Mouse (Mus musculus) intestine, postnatal 0 days (tissue): ENCODE results near the gene Ptprf. TPM values are rescaled to one million over a fixed set of nuclear protein-coding genes. Genes with fewer than 3 reads are reported as not detected.

Experiments used
- ATAC-seq: fragments of 200-750 bp; cut with Nextera tagmentation; 2 replicates; pipeline ENCODE4 v1.8.0; 2017; ENCODE audit warnings: mild to moderate bottlenecking, moderate TSS enrichment, moderate library complexity
- H3K27ac ChIP-seq: fragments of 300-500 bp; sonication (generic); 2 replicates; pipeline ENCODE4 v1.5.1; 2014; ENCODE audit warnings: mild to moderate bottlenecking, low read depth, low read length, moderate library complexity
- H3K27me3 ChIP-seq: fragments of 300-500 bp; sonication (generic); replicated peaks from 2 replicates; pipeline ENCODE4 v1.6.1; 2014; ENCODE audit warnings: low read length, mixed read lengths; ENCODE audit not compliant: control insufficient read depth, insufficient read depth
- H3K36me3 ChIP-seq: fragments of 300-500 bp; sonication (generic); 2 replicates; pipeline ENCODE4 v1.6.1; 2014; ENCODE audit warnings: mild to moderate bottlenecking, moderate library complexity; ENCODE audit not compliant: control insufficient read depth, insufficient read depth
- H3K4me1 ChIP-seq: fragments of 300-500 bp; sonication (generic); replicated peaks from 2 replicates; pipeline ENCODE4 v1.6.1; 2014; ENCODE audit warnings: antibody characterized with exemption, low read length, mixed read lengths; ENCODE audit not compliant: control insufficient read depth, insufficient read depth
- H3K4me2 ChIP-seq: fragments of 300-500 bp; sonication (generic); replicated peaks from 2 replicates; pipeline ENCODE4 v1.6.1; 2014; ENCODE audit warnings: low read depth, mild to moderate bottlenecking, moderate library complexity
- H3K4me3 ChIP-seq: fragments of 300-500 bp; sonication (generic); 2 replicates; pipeline ENCODE4 v1.5.1; 2014; ENCODE audit warnings: low read depth, low read length
- H3K9ac ChIP-seq: fragments of 300-500 bp; sonication (generic); 2 replicates; pipeline ENCODE4 v1.6.1; 2014; ENCODE audit warnings: mild to moderate bottlenecking, low read depth, low read length
- H3K9me3 ChIP-seq: fragments of 300-500 bp; sonication (generic); 2 replicates; pipeline ENCODE4 v1.6.1; 2016; ENCODE audit warnings: mixed run types; ENCODE audit not compliant: control insufficient read depth
- CTCF ChIP-seq: sonication (generic); IDR thresholded peaks from 2 replicates; pipeline ENCODE4 v1.5.1; 2016; ENCODE audit warnings: low read depth, mild to moderate bottlenecking, control low read depth, antibody characterized with exemption, moderate library complexity
- WGBS: fragments of 180-500 bp; shearing (Covaris S2); extraction: QIAGEN DNeasy Blood & Tissue Kit; methylation state at CpG from one replicate; pipeline ENCODE4 v1.1.7; 2014; 5-methylcytosine and 5-hydroxymethylcytosine counted together
- polyA plus RNA-seq: library from polyadenylated mRNA; unstranded; fragments of >200 nt; fragmentation: Nextera tagmentation; extraction: Ambion mirVana; gene quantifications from 2 replicates; pipeline ENCODE4 v1.2.1, GENCODE M21; 2015

Gene Ptprf
- polyA plus RNA-seq, 1 experiment from 2014 or later, result 32.8 TPM

DNA sequence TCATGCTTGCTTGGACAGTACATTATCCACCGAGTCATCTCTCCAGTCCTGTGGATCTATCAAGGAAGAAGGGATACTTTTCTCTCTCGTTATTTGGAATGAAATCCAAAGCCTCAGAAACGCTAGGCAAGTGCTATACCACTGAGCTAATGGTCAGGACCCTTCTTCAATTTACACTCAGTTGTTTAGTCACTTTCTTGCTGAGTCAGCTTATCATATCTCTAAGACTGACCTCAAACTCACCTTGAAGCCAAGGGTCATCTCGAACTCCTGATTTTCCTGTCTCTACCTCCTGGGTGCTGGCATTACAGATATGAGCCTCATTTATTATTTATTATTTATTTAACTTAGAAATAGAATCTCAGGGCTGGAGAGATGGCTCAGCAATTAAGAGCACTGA, 25.5 kb upstream of the Ptprf start:
- Histone ChIP-seq H3K36me3 (no peaks in the 10 kb centered on the region), H3K9me3 (no peaks in the 10 kb centered on the region), H3K4me2 (no peak overlapping the region), H3K27ac (no peak overlapping the region), H3K9ac (no peak overlapping the region), H3K27me3 (no peaks in the 10 kb centered on the region), H3K4me3 (no peak overlapping the region), H3K4me1 (no peaks in the 10 kb centered on the region; the same call in 1 of the 2 replicates)
- 86% methylated on average over 4 of the region's 4 CpGs for WGBS
- TF ChIP-seq CTCF, result no peak
- no peak for ATAC-seq

- Histone ChIP-seq H3K27me3 (no peaks in the 10 kb centered on the region), H3K4me3 (no peak overlapping the region), H3K36me3 (no peaks in the 10 kb centered on the region), H3K4me1 (no peaks in the 10 kb centered on the region; the same call in 1 of the 2 replicates), H3K27ac (no peak overlapping the region), H3K9ac (no peak overlapping the region), H3K4me2 (no peak overlapping the region), H3K9me3 (no peaks in the 10 kb centered on the region)
- 35% methylated on average over 8 of the region's 8 CpGs for WGBS
- ATAC-seq, result no peak
- TF ChIP-seq CTCF, result no peak
Measured at GRCm38 (mm10) chr4:118315286-118315685, 24.1 kb upstream of the Ptprf start.

DNA sequence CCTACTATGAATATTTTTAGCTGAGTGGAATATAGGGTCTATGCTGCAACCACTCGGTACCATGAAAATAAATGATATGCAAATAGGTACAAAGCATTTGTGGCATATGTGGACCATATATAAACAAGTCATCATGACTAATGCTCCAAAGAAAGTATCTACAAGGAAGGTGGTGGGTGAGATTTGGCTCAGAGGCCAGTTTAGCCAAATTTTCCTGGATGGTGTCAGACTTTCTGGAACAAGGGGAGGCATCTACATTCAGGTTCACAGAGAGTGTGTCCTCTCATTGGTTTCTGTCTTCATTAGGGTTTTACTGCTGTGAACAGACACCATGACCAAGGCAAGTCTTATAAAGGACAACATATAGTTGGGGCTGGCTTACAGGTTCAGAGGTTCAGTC, 19.3 kb upstream of the Ptprf start:
- no peak overlapping the region for H3K27ac ChIP-seq
- no peaks in the 10 kb centered on the region for H3K9me3 ChIP-seq
- no peaks in the 10 kb centered on the region for H3K27me3 ChIP-seq
- 97% methylated on average over 1 of the region's 1 CpGs for WGBS
- ATAC-seq, result no peak
- no peaks in the 10 kb centered on the region; the same call in 1 of the 2 replicates for H3K4me1 ChIP-seq
- H3K4me3 ChIP-seq, result no peak overlapping the region
- no peak for TF ChIP-seq CTCF
- no peaks in the 10 kb centered on the region for H3K36me3 ChIP-seq
- H3K9ac ChIP-seq, result no peak overlapping the region
- no peak overlapping the region for H3K4me2 ChIP-seq

DNA sequence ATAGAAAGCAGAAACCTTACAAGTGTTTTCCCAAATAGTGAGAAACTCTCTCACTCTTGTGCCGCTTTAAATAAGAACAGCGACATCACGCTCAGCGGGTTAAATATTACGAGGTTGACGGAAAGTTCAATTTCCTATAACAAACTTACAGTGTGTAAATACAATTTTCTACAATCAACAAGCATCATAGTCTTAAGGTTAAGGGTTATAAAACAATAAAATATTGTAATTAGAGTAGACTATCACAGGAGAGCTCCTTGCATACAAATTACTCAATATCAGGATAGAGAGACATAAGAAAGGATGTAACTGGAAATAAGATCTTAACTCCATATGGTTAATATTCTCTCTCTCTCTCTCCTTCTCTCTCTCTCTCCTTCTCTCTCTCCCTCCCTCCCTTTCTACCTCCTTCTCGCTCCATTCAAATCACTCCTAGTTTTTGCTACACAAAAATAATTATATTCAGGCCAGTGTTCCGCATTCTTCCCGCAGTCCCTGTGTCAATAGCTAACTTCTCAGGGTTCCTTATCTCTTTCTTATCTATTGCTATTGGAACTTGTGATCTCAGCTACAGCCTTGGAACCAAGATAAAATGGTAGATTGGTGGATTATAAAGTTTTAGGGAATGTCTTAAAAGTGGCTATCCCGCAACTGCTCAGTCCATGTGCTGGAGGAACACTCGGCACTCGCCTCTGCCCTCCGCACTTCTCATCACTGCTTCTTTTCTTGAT, 16.5 kb upstream of the Ptprf start:
- Histone ChIP-seq H3K4me1 (peaks cover 2% of the 10 kb centered on the region; the same call in 1 of the 2 replicates), H3K4me3 (no peak overlapping the region), H3K36me3 (no peaks in the 10 kb centered on the region), H3K9me3 (no peaks in the 10 kb centered on the region), H3K4me2 (peak overlapping the region; percentile 17; the same call in 1 of the 2 replicates), H3K27ac (peak overlapping the region; percentile 1; the same call in 1 of the 2 replicates), H3K27me3 (no peaks in the 10 kb centered on the region), H3K9ac (no peak overlapping the region)
- 0 out of 2 replicates have a peak, but pooled peaks have one; percentile 4 for TF ChIP-seq CTCF
- whole genome bisulfite sequencing, result 37% methylated on average over 13 of the region's 13 CpGs
- peak; percentile 65 for ATAC-seq

DNA sequence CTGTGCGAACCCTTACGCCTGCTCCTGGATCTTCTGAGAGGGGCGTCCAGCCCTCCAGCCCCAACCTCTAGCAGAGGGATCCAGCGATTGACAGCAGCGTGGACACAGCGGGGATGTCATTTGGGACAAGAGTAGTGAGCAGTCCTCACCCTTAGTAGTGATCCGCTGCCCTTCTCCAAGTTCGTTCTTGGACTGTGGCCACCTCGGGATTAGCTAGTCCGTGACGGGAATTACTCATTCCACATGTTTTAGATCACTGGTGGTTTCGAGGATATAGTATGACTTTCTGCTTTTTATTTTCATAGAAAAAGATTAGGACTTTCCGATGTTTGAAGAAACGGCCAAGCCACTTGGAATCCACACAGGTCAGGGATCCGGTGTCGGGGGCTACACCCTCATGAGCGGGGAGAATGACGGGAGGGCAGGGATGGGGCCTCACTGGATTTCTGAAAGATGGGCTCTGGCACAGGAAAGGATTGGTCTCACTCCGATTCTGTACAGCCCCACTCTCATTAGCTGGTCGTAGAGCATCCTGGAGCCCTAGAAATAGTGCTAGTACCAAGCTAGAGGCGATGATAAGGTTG, 15.0 kb upstream of the Ptprf start:
- H3K27me3 ChIP-seq, result no peaks in the 10 kb centered on the region
- ATAC-seq, result no peak
- WGBS, result 79% methylated on average over 21 of the region's 21 CpGs
- H3K36me3 ChIP-seq, result no peaks in the 10 kb centered on the region
- no peak overlapping the region for H3K27ac ChIP-seq
- no peak for TF ChIP-seq CTCF
- H3K4me1 ChIP-seq, result 0 out of 2 replicates have a peak, but pooled peaks cover 2% of the 10 kb centered on the region
- no peak overlapping the region for H3K4me2 ChIP-seq
- H3K4me3 ChIP-seq, result no peak overlapping the region
- H3K9me3 ChIP-seq, result no peaks in the 10 kb centered on the region
- no peak overlapping the region for H3K9ac ChIP-seq

DNA sequence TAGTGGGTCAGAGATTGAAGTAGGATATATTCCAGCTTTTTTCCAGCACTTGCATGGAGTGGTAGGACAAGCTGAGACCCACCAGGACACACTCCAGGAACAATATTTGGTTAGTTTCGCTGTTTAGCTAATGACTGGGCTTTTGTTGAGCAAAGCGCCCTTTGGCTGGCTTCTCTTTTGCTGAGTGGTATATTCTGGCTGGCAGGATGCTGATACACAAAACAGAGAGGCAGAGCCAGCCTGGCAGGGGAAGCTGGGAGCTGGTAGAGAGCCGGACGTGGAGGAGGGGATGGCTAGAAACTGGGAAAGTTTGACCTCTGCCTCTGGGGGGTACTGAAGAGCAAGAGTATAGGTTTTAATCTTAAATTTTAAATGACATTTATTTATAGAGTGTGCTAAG, 13.8 kb upstream of the Ptprf start:
- TF ChIP-seq CTCF, result no peak
- no peak overlapping the region for H3K27ac ChIP-seq
- no peak overlapping the region for H3K4me3 ChIP-seq
- 61% methylated on average over 4 of the region's 4 CpGs for WGBS
- no peaks in the 10 kb centered on the region for H3K36me3 ChIP-seq
- no peaks in the 10 kb centered on the region for H3K9me3 ChIP-seq
- H3K9ac ChIP-seq, result no peak overlapping the region
- H3K4me2 ChIP-seq, result no peak overlapping the region
- H3K27me3 ChIP-seq, result no peaks in the 10 kb centered on the region
- no peak for ATAC-seq
- H3K4me1 ChIP-seq, result 0 out of 2 replicates have a peak, but pooled peaks cover 2% of the 10 kb centered on the region
